Mouse (Mus musculus) intestine, postnatal 0 days (tissue): ENCODE measurements around the gene Gramd1c. TPM values are rescaled to one million over a fixed set of nuclear protein-coding genes. Genes with fewer than 3 reads are reported as not detected.

ENCODE experiments used
- ATAC-seq: fragments of 200-750 bp; cut with Nextera tagmentation; 2 replicates; pipeline ENCODE4 v1.8.0; 2017; ENCODE audit warnings: mild to moderate bottlenecking, moderate TSS enrichment, moderate library complexity
- H3K27ac ChIP-seq: fragments of 300-500 bp; sonication (generic); 2 replicates; pipeline ENCODE4 v1.5.1; 2014; ENCODE audit warnings: mild to moderate bottlenecking, low read depth, low read length, moderate library complexity
- H3K27me3 ChIP-seq: fragments of 300-500 bp; sonication (generic); replicated peaks from 2 replicates; pipeline ENCODE4 v1.6.1; 2014; ENCODE audit warnings: low read length, mixed read lengths; ENCODE audit not compliant: control insufficient read depth, insufficient read depth
- H3K36me3 ChIP-seq: fragments of 300-500 bp; sonication (generic); 2 replicates; pipeline ENCODE4 v1.6.1; 2014; ENCODE audit warnings: mild to moderate bottlenecking, moderate library complexity; ENCODE audit not compliant: control insufficient read depth, insufficient read depth
- H3K4me1 ChIP-seq: fragments of 300-500 bp; sonication (generic); replicated peaks from 2 replicates; pipeline ENCODE4 v1.6.1; 2014; ENCODE audit warnings: antibody characterized with exemption, low read length, mixed read lengths; ENCODE audit not compliant: control insufficient read depth, insufficient read depth
- H3K4me2 ChIP-seq: fragments of 300-500 bp; sonication (generic); replicated peaks from 2 replicates; pipeline ENCODE4 v1.6.1; 2014; ENCODE audit warnings: low read depth, mild to moderate bottlenecking, moderate library complexity
- H3K4me3 ChIP-seq: fragments of 300-500 bp; sonication (generic); 2 replicates; pipeline ENCODE4 v1.5.1; 2014; ENCODE audit warnings: low read depth, low read length
- H3K9ac ChIP-seq: fragments of 300-500 bp; sonication (generic); 2 replicates; pipeline ENCODE4 v1.6.1; 2014; ENCODE audit warnings: mild to moderate bottlenecking, low read depth, low read length
- H3K9me3 ChIP-seq: fragments of 300-500 bp; sonication (generic); 2 replicates; pipeline ENCODE4 v1.6.1; 2016; ENCODE audit warnings: mixed run types; ENCODE audit not compliant: control insufficient read depth
- CTCF ChIP-seq: sonication (generic); IDR thresholded peaks from 2 replicates; pipeline ENCODE4 v1.5.1; 2016; ENCODE audit warnings: low read depth, mild to moderate bottlenecking, control low read depth, antibody characterized with exemption, moderate library complexity
- WGBS: fragments of 180-500 bp; shearing (Covaris S2); extraction: QIAGEN DNeasy Blood & Tissue Kit; methylation state at CpG from one replicate; pipeline ENCODE4 v1.1.7; 2014; 5-methylcytosine and 5-hydroxymethylcytosine counted together
- polyA plus RNA-seq: library from polyadenylated mRNA; unstranded; fragments of >200 nt; fragmentation: Nextera tagmentation; extraction: Ambion mirVana; gene quantifications from 2 replicates; pipeline ENCODE4 v1.2.1, GENCODE M21; 2015

Gene Gramd1c
- polyA plus RNA-seq, 1 experiment from 2014 or later: 7.0 TPM

GRCm38 (mm10) chr16:43986299-43986698, 76.8 kb downstream of the Gramd1c start:
- TF ChIP-seq CTCF: no peak
- H3K4me1 ChIP-seq: no peaks in the 10 kb centered on the region
- H3K9ac ChIP-seq: no peak overlapping the region
- H3K36me3 ChIP-seq: no peaks in the 10 kb centered on the region; the same call in 1 of the 2 replicates
- no peak for ATAC-seq
- no peak overlapping the region for H3K4me3 ChIP-seq
- no peaks in the 10 kb centered on the region for H3K27me3 ChIP-seq
- H3K4me2 ChIP-seq: no peak overlapping the region
- WGBS: 95% methylated on average over 4 of the region's 4 CpGs
- no peak overlapping the region for H3K27ac ChIP-seq
- no peaks in the 10 kb centered on the region for H3K9me3 ChIP-seq

- Histone ChIP-seq H3K9ac (peak overlapping the region; percentile 62), H3K4me1 (no peaks in the 10 kb centered on the region), H3K4me2 (peak overlapping the region; percentile 100), H3K27me3 (no peaks in the 10 kb centered on the region), H3K36me3 (no peaks in the 10 kb centered on the region; the same call in 1 of the 2 replicates), H3K4me3 (peak overlapping the region; percentile 86), H3K27ac (no peak overlapping the region), H3K9me3 (no peaks in the 10 kb centered on the region)
- ATAC-seq: no peak
- TF ChIP-seq CTCF: no peak
- WGBS: 25% methylated on average over 9 of the region's 9 CpGs
Observed at GRCm38 (mm10) chr16:43980110-43980609, 83.0 kb downstream of the Gramd1c start.

- Histone ChIP-seq H3K9me3 (no peaks in the 10 kb centered on the region), H3K9ac (peak within 1 kb of the TSS; percentile 62), H3K27me3 (no peaks in the 10 kb centered on the region), H3K4me1 (no peaks in the 10 kb centered on the region), H3K4me3 (peak within 1 kb of the TSS; percentile 86), H3K4me2 (peak within 1 kb of the TSS; percentile 100), H3K27ac (no peak within 1 kb of the TSS), H3K36me3 (no peaks in the 10 kb centered on the region; the same call in 1 of the 2 replicates)
- peak; percentile 89 for ATAC-seq
- WGBS: under 1% methylated on average over 80 of the region's 103 CpGs
- no peak for TF ChIP-seq CTCF
Observed at GRCm38 (mm10) chr16:43979328-43980109, 83.6 kb downstream of the Gramd1c start, which contains the start of gene Zdhhc23. Gene Zdhhc23 (minus strand): TSS chr16:43979791.

- peak overlapping the region; percentile 62; the same call in 1 of the 2 replicates for H3K9ac ChIP-seq
- no peaks in the 10 kb centered on the region for H3K27me3 ChIP-seq
- peak overlapping the region; percentile 100 for H3K4me2 ChIP-seq
- peak overlapping the region; percentile 86 for H3K4me3 ChIP-seq
- H3K36me3 ChIP-seq: no peaks in the 10 kb centered on the region; the same call in 1 of the 2 replicates
- no peak overlapping the region for H3K27ac ChIP-seq
- TF ChIP-seq CTCF: no peak
- no peaks in the 10 kb centered on the region for H3K4me1 ChIP-seq
- WGBS: 23% methylated on average over 7 of the region's 7 CpGs
- ATAC-seq: no peak
- no peaks in the 10 kb centered on the region for H3K9me3 ChIP-seq
Observed at GRCm38 (mm10) chr16:43979010-43979327, 84.2 kb downstream of the Gramd1c start.

- no peaks in the 10 kb centered on the region for H3K9me3 ChIP-seq
- no peaks in the 10 kb centered on the region for H3K27me3 ChIP-seq
- ATAC-seq: no peak
- H3K4me2 ChIP-seq: no peak overlapping the region
- H3K27ac ChIP-seq: no peak overlapping the region
- no peaks in the 10 kb centered on the region for H3K36me3 ChIP-seq
- H3K4me3 ChIP-seq: no peak overlapping the region
- H3K9ac ChIP-seq: no peak overlapping the region
- no peaks in the 10 kb centered on the region for H3K4me1 ChIP-seq
- no peak for TF ChIP-seq CTCF
- WGBS: 88% methylated on average over 22 of the region's 22 CpGs
Observed at GRCm38 (mm10) chr16:43973606-43974220, 89.4 kb downstream of the Gramd1c start.

GRCm38 (mm10) chr16:43973147-43973546, 90.0 kb downstream of the Gramd1c start:
- Histone ChIP-seq H3K9ac (no peak overlapping the region), H3K36me3 (no peaks in the 10 kb centered on the region), H3K27ac (no peak overlapping the region), H3K4me2 (no peak overlapping the region), H3K9me3 (no peaks in the 10 kb centered on the region), H3K4me3 (no peak overlapping the region), H3K4me1 (no peaks in the 10 kb centered on the region), H3K27me3 (no peaks in the 10 kb centered on the region)
- no peak for ATAC-seq
- 85% methylated on average over 11 of the region's 11 CpGs for WGBS
- TF ChIP-seq CTCF: no peak
